Mouse (Mus musculus): ENCODE data around the gene Ngp. TPM values are rescaled to one million over a fixed set of nuclear protein-coding genes. Genes with fewer than 3 reads are reported as not detected.

Gene Ngp
- polyA plus RNA-seq, 1 experiment from 2014 or later: 0.23 TPM

DNA sequence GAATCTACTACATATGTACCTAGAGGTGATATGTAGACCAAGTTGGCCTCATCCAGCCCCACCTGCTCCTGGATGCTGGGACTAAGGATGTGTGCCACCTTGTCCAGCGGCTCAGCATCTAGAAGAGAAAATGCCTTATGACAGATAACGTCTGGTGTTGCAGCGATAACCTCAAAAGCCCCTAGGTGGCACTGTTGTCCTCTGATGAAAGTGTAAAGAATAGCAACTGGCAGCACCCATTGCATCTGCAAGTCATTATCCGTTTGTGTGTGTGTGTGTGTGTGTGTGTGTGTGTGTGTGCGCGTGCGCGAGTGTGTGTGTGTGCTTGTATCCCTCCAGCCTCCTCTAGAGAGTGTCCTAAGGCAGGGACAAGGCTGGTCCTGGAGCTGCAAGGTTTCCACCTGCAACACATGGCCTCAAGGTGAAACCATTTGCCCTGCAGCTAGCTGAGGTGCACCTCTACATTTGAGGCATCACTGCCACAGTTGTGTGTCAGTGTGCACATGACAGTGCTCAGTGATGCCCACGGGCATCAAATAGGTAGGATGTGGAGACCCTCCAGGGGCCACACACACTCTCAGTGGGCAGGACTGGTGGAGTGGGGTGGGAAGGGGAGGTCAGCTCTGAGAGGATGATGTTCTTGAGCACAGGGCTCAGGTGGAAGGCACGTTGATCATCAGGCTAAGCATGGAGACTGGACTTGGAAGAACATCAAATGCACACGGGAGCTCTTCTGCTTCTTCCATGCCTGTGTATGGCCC is 29.5 kb downstream of the Ngp start:
- peak; percentile 74 for ATAC-seq (ENCODE audit: low read depth)
- Histone ChIP-seq H3K27ac (ENCODE audit: low read depth, low read length) (no peak overlapping the region), H3K9ac (replicated peaks; ENCODE audit: low read depth, low read length) (no peak overlapping the region), H3K27me3 (ENCODE audit: control insufficient read depth, insufficient read depth, low read length) (no peaks in the 10 kb centered on the region), H3K36me3 (ENCODE audit: control insufficient read depth, insufficient read depth, low read length) (no peaks in the 10 kb centered on the region; the same call in 1 of the 2 replicates), H3K9me3 (ENCODE audit: control insufficient read depth, low read length) (no peaks in the 10 kb centered on the region), H3K4me2 (ENCODE audit: low read depth, low read length) (no peak overlapping the region), H3K4me1 (ENCODE audit: control insufficient read depth, insufficient read depth, low read length) (no peaks in the 10 kb centered on the region), H3K4me3 (ENCODE audit: low read depth, low read length) (no peak overlapping the region)
- WGBS: 32% methylated on average over 11 of the region's 11 CpGs

DNA sequence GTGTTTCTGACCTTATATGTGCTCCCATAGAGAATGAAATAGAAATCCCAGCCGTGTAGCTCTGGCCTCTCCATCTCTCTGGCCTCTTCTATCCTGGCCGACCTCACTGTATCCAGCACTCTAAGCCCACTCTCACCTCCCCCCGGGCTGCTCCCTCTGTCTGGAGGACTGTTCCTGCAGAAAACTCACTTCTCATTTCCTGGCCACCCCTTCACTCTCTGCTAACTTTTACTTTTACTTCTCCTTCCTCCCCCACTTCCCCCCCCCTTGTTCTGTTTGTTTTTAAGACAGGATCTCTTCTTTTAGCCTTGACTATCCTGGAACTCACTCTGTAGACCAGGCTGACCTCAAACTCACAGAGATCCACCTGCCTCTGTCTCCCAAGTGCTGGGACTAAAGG is 33.0 kb downstream of the Ngp start:
- H3K4me3 ChIP-seq (ENCODE audit: low read depth, low read length): no peak overlapping the region
- 78% methylated on average over 3 of the region's 3 CpGs for WGBS
- no peak for ATAC-seq (ENCODE audit: low read depth)

DNA sequence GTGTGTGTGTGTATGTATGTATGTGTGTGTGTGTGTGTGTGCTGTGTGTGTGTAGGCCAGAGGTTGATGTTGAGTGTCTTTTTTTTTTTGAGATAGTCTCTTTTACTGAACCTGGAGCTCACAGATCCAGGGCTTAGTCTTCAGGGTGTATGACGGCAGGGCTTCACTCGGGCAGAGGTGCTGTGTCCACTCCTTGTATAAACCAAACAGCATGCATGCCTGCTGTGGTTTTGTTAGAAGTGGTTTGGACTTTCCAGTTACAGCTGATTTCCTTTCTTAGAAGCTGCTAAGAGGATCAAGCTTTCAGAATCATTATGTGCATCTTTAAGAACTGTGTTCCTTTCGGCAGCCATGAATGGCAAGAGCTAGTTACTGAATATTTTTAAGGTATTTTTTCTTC is 38.4 kb downstream of the Ngp start:
- H3K4me2 ChIP-seq (ENCODE audit: low read depth, low read length): no peak overlapping the region
- H3K4me3 ChIP-seq (ENCODE audit: low read depth, low read length): no peak overlapping the region
- no peak overlapping the region for H3K27ac ChIP-seq (ENCODE audit: low read depth, low read length)
- H3K36me3 ChIP-seq (ENCODE audit: control insufficient read depth, insufficient read depth, low read length): no peaks in the 10 kb centered on the region
- 90% methylated on average over 3 of the region's 3 CpGs for WGBS
- no peak overlapping the region for H3K9ac ChIP-seq (replicated peaks; ENCODE audit: low read depth, low read length)
- H3K27me3 ChIP-seq (ENCODE audit: control insufficient read depth, insufficient read depth, low read length): no peaks in the 10 kb centered on the region
- no peak for ATAC-seq (ENCODE audit: low read depth)
- no peaks in the 10 kb centered on the region for H3K4me1 ChIP-seq (ENCODE audit: control insufficient read depth, insufficient read depth, low read length)
- no peaks in the 10 kb centered on the region for H3K9me3 ChIP-seq (ENCODE audit: control insufficient read depth, low read length)

More for the DNA sequence above, 33.0 kb downstream of the Ngp start:
- no peak overlapping the region for H3K27ac ChIP-seq (ENCODE audit: low read depth, low read length)
- no peak overlapping the region for H3K4me2 ChIP-seq (ENCODE audit: low read depth, low read length)
- H3K27me3 ChIP-seq (ENCODE audit: control insufficient read depth, insufficient read depth, low read length): no peaks in the 10 kb centered on the region
- H3K4me1 ChIP-seq (ENCODE audit: control insufficient read depth, insufficient read depth, low read length): no peaks in the 10 kb centered on the region
- no peaks in the 10 kb centered on the region; the same call in 1 of the 2 replicates for H3K36me3 ChIP-seq (ENCODE audit: control insufficient read depth, insufficient read depth, low read length)
- H3K9ac ChIP-seq (replicated peaks; ENCODE audit: low read depth, low read length): no peak overlapping the region
- H3K9me3 ChIP-seq (ENCODE audit: control insufficient read depth, low read length): no peaks in the 10 kb centered on the region

DNA sequence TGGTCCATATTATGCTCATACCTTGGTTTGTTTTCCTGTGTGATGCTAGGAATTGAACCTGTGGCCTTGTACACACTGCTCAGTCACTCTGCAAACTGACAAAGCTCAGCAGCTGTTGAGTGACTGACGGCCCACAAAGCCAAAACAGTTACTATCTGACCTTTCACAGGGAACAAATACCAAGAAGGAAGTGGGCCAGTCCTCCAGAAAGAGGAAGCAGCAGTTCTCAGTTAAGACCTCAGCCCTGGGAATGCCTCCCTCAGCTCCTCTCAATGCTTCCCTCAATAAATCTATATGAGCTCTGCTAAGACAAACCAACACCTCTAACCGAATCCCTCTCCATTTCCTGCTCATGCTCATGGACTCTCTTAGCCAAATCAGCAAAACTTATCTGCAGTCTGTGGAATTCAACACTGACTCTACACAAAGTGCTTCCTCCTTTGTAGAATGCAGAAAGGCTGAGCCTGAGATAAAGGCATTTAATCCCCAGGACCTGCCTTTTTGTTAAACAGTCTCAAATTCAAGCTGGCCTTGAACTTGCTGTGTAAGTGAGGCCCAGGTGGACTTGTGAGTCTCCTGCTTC is 39.7 kb downstream of the Ngp start:
- H3K4me2 ChIP-seq (ENCODE audit: low read depth, low read length): no peak overlapping the region
- H3K27me3 ChIP-seq (ENCODE audit: control insufficient read depth, insufficient read depth, low read length): no peaks in the 10 kb centered on the region
- H3K27ac ChIP-seq (ENCODE audit: low read depth, low read length): no peak overlapping the region
- H3K9ac ChIP-seq (replicated peaks; ENCODE audit: low read depth, low read length): no peak overlapping the region
- no peak overlapping the region for H3K4me3 ChIP-seq (ENCODE audit: low read depth, low read length)
- H3K4me1 ChIP-seq (ENCODE audit: control insufficient read depth, insufficient read depth, low read length): no peaks in the 10 kb centered on the region
- no peaks in the 10 kb centered on the region for H3K36me3 ChIP-seq (ENCODE audit: control insufficient read depth, insufficient read depth, low read length)
- WGBS: 72% methylated on average over 2 of the region's 2 CpGs
- no peaks in the 10 kb centered on the region for H3K9me3 ChIP-seq (ENCODE audit: control insufficient read depth, low read length)
- ATAC-seq (ENCODE audit: low read depth): no peak

DNA sequence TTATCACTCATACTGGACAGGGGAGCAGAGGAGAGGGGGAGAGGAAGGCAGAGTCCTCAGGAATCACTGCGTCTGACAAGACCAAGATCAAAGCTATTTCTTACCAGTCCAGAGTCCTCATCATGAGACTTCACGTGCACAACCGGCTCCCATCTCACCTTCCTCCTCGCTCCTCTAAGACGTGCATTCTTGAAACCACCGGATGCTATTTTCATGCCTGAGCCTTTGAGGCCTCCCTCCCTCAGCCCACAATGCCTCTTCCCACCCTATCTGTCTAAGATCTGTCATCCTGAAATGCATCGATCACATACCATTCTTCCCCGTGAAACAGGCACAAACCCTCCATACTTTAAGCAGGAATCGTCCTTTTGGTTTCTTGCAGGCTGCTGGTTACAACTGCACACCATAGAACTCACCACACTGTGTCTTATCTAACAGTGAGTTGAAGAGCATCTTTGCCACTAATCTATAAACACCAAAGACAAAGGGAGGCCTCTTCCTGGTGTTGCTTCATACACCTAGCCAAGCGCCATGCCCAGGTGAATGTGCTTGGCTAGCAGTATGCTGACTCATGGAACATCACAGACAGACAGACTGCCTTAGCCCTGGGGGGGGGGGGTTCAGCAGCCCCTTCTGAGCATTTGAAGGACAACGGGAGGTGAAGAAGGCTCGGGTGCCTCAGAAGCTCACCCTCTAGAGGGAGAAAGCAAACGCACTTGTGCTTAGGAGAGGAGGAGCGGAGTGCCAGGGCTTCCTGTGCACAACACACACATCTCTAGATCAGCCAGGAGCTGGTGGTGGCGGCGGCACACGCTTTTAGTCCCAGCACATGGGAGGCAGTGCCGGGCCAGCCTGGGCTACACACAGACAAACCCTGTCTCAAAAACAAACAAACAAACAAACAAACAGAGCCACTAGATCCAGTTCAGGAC is 41.6 kb downstream of the Ngp start:
- Histone ChIP-seq H3K9ac (replicated peaks; ENCODE audit: low read depth, low read length) (no peak overlapping the region), H3K27me3 (ENCODE audit: control insufficient read depth, insufficient read depth, low read length) (no peaks in the 10 kb centered on the region), H3K36me3 (ENCODE audit: control insufficient read depth, insufficient read depth, low read length) (no peaks in the 10 kb centered on the region), H3K4me3 (ENCODE audit: low read depth, low read length) (no peak overlapping the region), H3K9me3 (ENCODE audit: control insufficient read depth, low read length) (no peaks in the 10 kb centered on the region), H3K27ac (ENCODE audit: low read depth, low read length) (no peak overlapping the region), H3K4me1 (ENCODE audit: control insufficient read depth, insufficient read depth, low read length) (no peaks in the 10 kb centered on the region), H3K4me2 (ENCODE audit: low read depth, low read length) (no peak overlapping the region)
- no peak for ATAC-seq (ENCODE audit: low read depth)
- 90% methylated on average over 17 of the region's 18 CpGs for WGBS

DNA sequence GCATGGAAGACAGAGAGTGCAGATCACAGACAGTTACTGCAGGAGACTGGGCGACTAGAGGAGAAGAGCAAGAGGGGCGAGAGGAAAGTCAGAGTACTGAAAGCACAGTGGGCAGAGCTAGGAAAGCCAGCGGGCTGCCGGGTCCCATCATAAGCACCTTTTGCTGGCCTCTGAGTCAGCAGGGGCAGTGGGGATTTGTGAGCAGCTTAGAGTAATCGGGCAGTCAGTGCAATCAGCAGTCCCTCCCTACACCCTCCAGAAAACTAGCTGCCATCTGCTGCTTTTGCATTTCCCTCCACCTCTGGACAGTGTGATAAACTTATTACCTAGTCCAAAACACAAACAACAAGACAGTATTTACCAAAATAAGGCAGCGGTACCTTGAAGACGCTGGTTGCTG is 42.8 kb downstream of the Ngp start:
- no peak for ATAC-seq (ENCODE audit: low read depth)

DNA sequence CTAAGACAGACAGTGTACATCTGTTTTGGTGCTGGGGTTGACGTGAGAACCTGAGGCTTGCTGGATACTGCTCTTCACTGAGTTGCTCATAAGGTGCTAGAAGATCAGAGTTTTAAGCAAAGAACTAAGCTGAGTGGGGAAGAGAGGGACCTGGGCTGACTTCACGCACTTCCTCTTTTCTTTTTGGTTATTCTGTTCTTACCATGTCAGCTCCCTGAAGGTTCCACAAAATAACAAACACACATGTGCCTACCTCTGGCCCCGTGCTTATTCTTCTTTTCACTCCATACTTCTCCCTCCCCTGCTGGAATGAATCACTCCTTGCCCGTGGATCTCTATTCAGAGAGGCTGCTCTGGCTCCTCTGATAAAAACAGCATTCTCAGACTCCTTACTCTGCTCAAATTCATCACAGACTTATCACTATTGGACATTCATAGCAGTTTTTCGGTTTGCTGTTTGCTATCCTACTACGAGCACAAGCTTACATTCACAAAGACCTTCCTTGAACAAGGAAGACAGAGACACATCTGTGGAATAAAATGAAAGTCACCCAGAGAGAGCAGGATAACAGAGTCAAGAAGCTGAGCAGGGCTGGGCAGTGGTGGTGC is 44.5 kb downstream of the Ngp start:
- H3K9ac ChIP-seq (replicated peaks; ENCODE audit: low read depth, low read length): no peak overlapping the region
- no peaks in the 10 kb centered on the region for H3K36me3 ChIP-seq (ENCODE audit: control insufficient read depth, insufficient read depth, low read length)
- 94% methylated on average over 6 of the region's 6 CpGs for WGBS
- no peak overlapping the region for H3K27ac ChIP-seq (ENCODE audit: low read depth, low read length)
- ATAC-seq (ENCODE audit: low read depth): no peak
- H3K27me3 ChIP-seq (ENCODE audit: control insufficient read depth, insufficient read depth, low read length): no peaks in the 10 kb centered on the region
- H3K4me3 ChIP-seq (ENCODE audit: low read depth, low read length): no peak overlapping the region
- H3K4me2 ChIP-seq (ENCODE audit: low read depth, low read length): no peak overlapping the region
- H3K4me1 ChIP-seq (ENCODE audit: control insufficient read depth, insufficient read depth, low read length): no peaks in the 10 kb centered on the region
- H3K9me3 ChIP-seq (ENCODE audit: control insufficient read depth, low read length): no peaks in the 10 kb centered on the region

More for the DNA sequence above, 42.8 kb downstream of the Ngp start:
- Histone ChIP-seq H3K9me3 (ENCODE audit: control insufficient read depth, low read length) (no peaks in the 10 kb centered on the region), H3K36me3 (ENCODE audit: control insufficient read depth, insufficient read depth, low read length) (no peaks in the 10 kb centered on the region), H3K27ac (ENCODE audit: low read depth, low read length) (no peak overlapping the region), H3K4me2 (ENCODE audit: low read depth, low read length) (no peak overlapping the region), H3K9ac (replicated peaks; ENCODE audit: low read depth, low read length) (no peak overlapping the region), H3K27me3 (ENCODE audit: control insufficient read depth, insufficient read depth, low read length) (no peaks in the 10 kb centered on the region), H3K4me1 (ENCODE audit: control insufficient read depth, insufficient read depth, low read length) (no peaks in the 10 kb centered on the region), H3K4me3 (ENCODE audit: low read depth, low read length) (no peak overlapping the region)
- WGBS: 84% methylated on average over 7 of the region's 7 CpGs

DNA sequence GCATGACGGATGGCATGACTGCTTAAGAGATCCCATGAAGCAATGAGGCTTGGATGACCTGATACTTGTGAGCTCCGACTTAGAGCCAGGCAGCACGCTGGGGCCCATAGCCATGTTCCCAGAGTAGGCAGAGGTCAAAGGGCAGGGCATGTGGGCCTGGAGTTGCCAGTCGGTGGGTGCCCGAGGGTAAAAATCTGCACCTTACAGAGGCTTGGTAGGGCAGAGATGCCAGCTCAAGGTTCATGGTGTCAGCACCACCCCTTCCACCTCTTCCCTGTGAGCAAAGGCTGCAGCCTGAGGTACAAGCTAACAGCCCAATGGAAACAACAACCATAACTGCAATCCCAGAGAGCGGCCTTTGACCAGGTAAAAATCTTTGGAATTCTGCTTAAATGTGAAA is 45.8 kb downstream of the Ngp start:
- H3K4me2 ChIP-seq (ENCODE audit: low read depth, low read length): no peak overlapping the region
- no peak for ATAC-seq (ENCODE audit: low read depth)
- no peaks in the 10 kb centered on the region for H3K36me3 ChIP-seq (ENCODE audit: control insufficient read depth, insufficient read depth, low read length)
- no peaks in the 10 kb centered on the region for H3K27me3 ChIP-seq (ENCODE audit: control insufficient read depth, insufficient read depth, low read length)
- H3K9me3 ChIP-seq (ENCODE audit: control insufficient read depth, low read length): no peaks in the 10 kb centered on the region
- H3K27ac ChIP-seq (ENCODE audit: low read depth, low read length): no peak overlapping the region
- 93% methylated on average over 6 of the region's 6 CpGs for WGBS
- no peak overlapping the region for H3K9ac ChIP-seq (replicated peaks; ENCODE audit: low read depth, low read length)
- H3K4me1 ChIP-seq (ENCODE audit: control insufficient read depth, insufficient read depth, low read length): no peaks in the 10 kb centered on the region
- H3K4me3 ChIP-seq (ENCODE audit: low read depth, low read length): no peak overlapping the region
